Mouse (Mus musculus) lung, adult 2 months (tissue): Measurements from ENCODE around the gene Cyp2a22.
"Not testable (repeated sequence)": the region's sequence is repeated elsewhere in the genome, so short reads cannot be mapped to it uniquely, and the experiment has no call there.

Experiments
- CTCF ChIP-seq: fragments of 200-500 bp; IDR thresholded peaks from 2 replicates; pipeline ENCODE4 v1.5.1; 2011; ENCODE audit warnings: mild to moderate bottlenecking, low read length, control low read depth; ENCODE audit not compliant: insufficient read depth
- POLR2A ChIP-seq: fragments of 200-500 bp; IDR thresholded peaks from 2 replicates; pipeline ENCODE4 v1.6.1; 2011; ENCODE audit warnings: low read depth, mild to moderate bottlenecking, control low read depth, low read length, borderline replicate concordance; ENCODE audit errors: extremely low read depth

DNA sequence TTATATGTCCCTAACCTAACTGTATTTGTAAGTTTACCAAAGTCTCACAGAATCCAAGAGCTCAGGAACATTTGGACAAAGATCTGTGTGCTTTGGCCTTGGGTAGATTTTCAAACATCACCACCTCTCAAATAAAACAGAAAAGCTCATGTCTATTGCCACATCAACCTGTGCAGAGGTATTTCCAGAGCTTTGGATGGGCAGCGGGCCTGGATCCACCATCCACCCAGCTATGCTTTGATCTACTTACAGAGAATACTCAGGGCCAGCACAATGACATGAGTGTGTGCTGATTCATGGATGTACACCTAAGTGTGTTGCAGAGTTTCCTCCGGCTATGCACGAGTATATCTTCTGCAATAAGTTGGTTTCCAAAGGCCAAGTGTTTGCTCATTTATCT is 13.5 kb upstream of the Cyp2a22 start:
- TF ChIP-seq CTCF, POLR2A: not testable (repeated sequence)
